Mouse (Mus musculus): ENCODE measurements around the gene Chn2.

GRCm38 (mm10) chr6:54018861-54019260 is 20.5 kb upstream of the Chn2 start:
- TF ChIP-seq POLR2A (IDR thresholded peaks at IDR 0.05; ENCODE audit: control insufficient read depth in 1 of 2, insufficient read depth in 1 of 2, low read depth in 1 of 2, low read length in 2 of 2, poor library complexity in 1 of 2) (no peak), EP300 (IDR thresholded peaks at IDR 0.05; ENCODE audit: low read depth in 1 of 2, low read length in 2 of 2) (no peak), MAZ (IDR thresholded peaks at IDR 0.05; ENCODE audit: low read depth, low read length) (no peak), CHD2 (IDR thresholded peaks at IDR 0.05; ENCODE audit: low read length) (no peak), ZMIZ1 (IDR thresholded peaks at IDR 0.05; ENCODE audit: low read depth, low read length) (no peak), SIN3A (IDR thresholded peaks at IDR 0.05; ENCODE audit: low read length) (no peak), E2F4 (IDR thresholded peaks at IDR 0.05; ENCODE audit: borderline replicate concordance, low read depth, low read length) (no peak), CHD1 (IDR thresholded peaks at IDR 0.05; ENCODE audit: low read depth, low read length) (no peak), JUND (IDR thresholded peaks at IDR 0.05; ENCODE audit: low read depth, low read length) (no peak), MAFK (IDR thresholded peaks at IDR 0.05; ENCODE audit: borderline replicate concordance, low read depth, low read length) (no peak), CTCF (IDR thresholded peaks at IDR 0.05 in 2 of 3, conservative IDR thresholded peaks at IDR 0.05 in 1 of 3; ENCODE audit: control insufficient read depth in 1 of 3, insufficient read depth in 1 of 3, low read depth in 2 of 3, low read length in 3 of 3, poor library complexity in 1 of 3, severe bottlenecking in 1 of 3) (no peak)
